Mouse (Mus musculus) ES-E14 (cell line): ENCODE measurements around the gene Shb.

Experiments
- HCFC1 ChIP-seq: IDR thresholded peaks from 2 replicates; pipeline ENCODE4 v1.6.1; 2012; ENCODE audit warnings: low read length, inconsistent platforms, borderline replicate concordance; ENCODE audit not compliant: insufficient read depth
- ZC3H11A ChIP-seq: IDR thresholded peaks from 2 replicates; pipeline ENCODE4 v1.6.1; 2012; ENCODE audit warnings: low read depth, mild to moderate bottlenecking, inconsistent platforms, low read length, borderline replicate concordance
- ZNF384 ChIP-seq: IDR thresholded peaks from 2 replicates; pipeline ENCODE4 v1.6.1; 2012; ENCODE audit warnings: low read depth, low read length, inconsistent platforms

DNA sequence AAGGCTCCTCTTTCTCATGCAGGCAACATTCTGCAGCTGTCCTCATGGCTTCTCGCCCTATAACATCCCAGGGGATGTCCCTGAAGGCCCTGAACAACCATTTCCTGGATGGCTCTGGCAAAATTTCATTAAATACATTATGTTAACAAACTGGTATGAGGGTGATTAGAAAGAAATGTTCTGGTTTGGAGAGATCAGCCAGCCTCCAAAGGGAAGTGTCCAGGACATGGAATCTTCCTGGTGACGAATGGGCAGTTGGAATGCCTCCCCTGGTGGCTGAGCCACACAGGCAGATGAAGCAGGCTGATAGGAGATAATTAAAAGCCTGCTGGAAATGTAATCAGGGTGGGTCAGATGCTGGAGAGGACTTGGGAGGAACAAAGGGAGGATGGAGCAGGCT, 96.4 kb downstream of the Shb start:
- TF ChIP-seq ZC3H11A (no peak), ZNF384 (no peak), HCFC1 (no peak)
